Mouse (Mus musculus) olfactory bulb, adult 2 months (tissue): ENCODE measurements around the gene Nol9.

Experiments used
- CTCF ChIP-seq: fragments of 200-500 bp; IDR thresholded peaks from 2 replicates; pipeline ENCODE4 v1.5.1; 2012; ENCODE audit warnings: low read depth, mild to moderate bottlenecking, low read length, moderate library complexity; ENCODE audit not compliant: insufficient read depth
- POLR2A ChIP-seq: fragments of 200-500 bp; IDR thresholded peaks from 2 replicates; pipeline ENCODE4 v1.6.1; 2012; ENCODE audit warnings: mild to moderate bottlenecking, low read depth, low read length, moderate library complexity; ENCODE audit not compliant: insufficient read depth

DNA sequence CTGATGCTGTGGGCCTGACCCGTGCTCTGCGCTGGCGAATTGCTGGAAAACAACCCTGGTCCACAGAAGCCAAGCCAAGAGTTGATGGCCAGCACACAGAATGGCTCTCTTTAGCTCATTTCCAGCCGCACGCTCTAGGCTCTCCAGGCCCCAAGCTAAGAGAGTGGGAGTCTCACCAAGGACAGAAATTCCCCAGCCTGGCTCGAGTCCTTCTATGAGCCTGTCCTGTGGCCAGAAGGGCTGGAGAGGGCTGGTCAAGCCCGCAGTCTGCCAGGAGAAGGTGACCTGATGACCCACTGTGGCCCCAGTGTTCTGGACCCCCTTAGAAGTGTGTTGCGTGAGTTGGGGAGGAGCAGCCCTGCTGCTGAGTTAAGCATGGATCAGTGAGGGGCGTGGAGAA is 38.1 kb downstream of the Nol9 start:
- TF ChIP-seq POLR2A = no peak
- TF ChIP-seq CTCF = no peak
